Mouse (Mus musculus) neural tube, embryonic 15.5 days (tissue): ENCODE data around the gene Tmem265. TPM values are rescaled to one million over a fixed set of nuclear protein-coding genes. Genes with fewer than 3 reads are reported as not detected.

ENCODE experiments used
- ATAC-seq: fragments of 200-750 bp; cut with Nextera tagmentation; 2 replicates; pipeline ENCODE4 v1.8.0; 2017; ENCODE audit warnings: mild to moderate bottlenecking, moderate TSS enrichment, moderate library complexity; ENCODE audit not compliant: low FRiP score
- H3K27ac ChIP-seq: fragments of 300-500 bp; sonication (generic); replicated peaks from 2 replicates; pipeline ENCODE4 v1.5.1; 2015; ENCODE audit warnings: mild to moderate bottlenecking, inconsistent platforms
- H3K27me3 ChIP-seq: fragments of 300-500 bp; sonication (generic); replicated peaks from 2 replicates; pipeline ENCODE4 v1.6.1; 2015; ENCODE audit warnings: inconsistent platforms
- H3K36me3 ChIP-seq: fragments of 300-500 bp; sonication (generic); 2 replicates; pipeline ENCODE4 v1.6.1; 2015; ENCODE audit warnings: inconsistent platforms
- H3K4me1 ChIP-seq: fragments of 300-500 bp; sonication (generic); 2 replicates; pipeline ENCODE4 v1.6.1; 2015; ENCODE audit warnings: inconsistent platforms
- H3K4me2 ChIP-seq: fragments of 300-500 bp; sonication (generic); 2 replicates; pipeline ENCODE4 v1.6.1; 2015; ENCODE audit warnings: inconsistent platforms, mild to moderate bottlenecking, moderate library complexity
- H3K4me3 ChIP-seq: fragments of 300-500 bp; sonication (generic); replicated peaks from 2 replicates; pipeline ENCODE4 v1.5.1; 2015; ENCODE audit warnings: mild to moderate bottlenecking, inconsistent platforms
- H3K9ac ChIP-seq: fragments of 300-500 bp; sonication (generic); replicated peaks from 2 replicates; pipeline ENCODE4 v1.6.1; 2015; ENCODE audit warnings: mild to moderate bottlenecking, inconsistent platforms
- H3K9me3 ChIP-seq: fragments of 300-500 bp; sonication (generic); replicated peaks from 2 replicates; pipeline ENCODE4 v1.6.1; 2016; ENCODE audit warnings: inconsistent platforms
- WGBS: fragments of 180-500 bp; shearing (Covaris S2); methylation state at CpG from one replicate; pipeline ENCODE4 v1.1.7; 2015; ENCODE audit warnings: mixed read lengths; 5-methylcytosine and 5-hydroxymethylcytosine counted together
- polyA plus RNA-seq: library from polyadenylated mRNA; unstranded; fragments of >200 nt; fragmentation: Nextera tagmentation; extraction: Ambion mirVana; gene quantifications from 2 replicates; pipeline ENCODE4 v1.2.1, GENCODE M21; 2015

Gene Tmem265
- polyA plus RNA-seq, 1 experiment from 2014 or later, result 7.3 TPM

- Histone ChIP-seq H3K9me3 (no peaks in the 10 kb centered on the region), H3K27me3 (no peaks in the 10 kb centered on the region), H3K4me2 (peak overlapping the region; percentile 96), H3K4me1 (peaks cover 25% of the 10 kb centered on the region), H3K36me3 (peaks cover 55% of the 10 kb centered on the region), H3K27ac (no peak overlapping the region), H3K9ac (0 out of 2 replicates have a peak overlapping the region, but pooled peaks have one; percentile 77), H3K4me3 (peak overlapping the region; percentile 81)
- WGBS, result 94% methylated on average over 9 of the region's 9 CpGs
- ATAC-seq, result no peak
Observed at GRCm38 (mm10) chr7:127589637-127590036, 28.4 kb downstream of the Tmem265 start.

GRCm38 (mm10) chr7:127591108-127591507 lies 29.9 kb downstream of the Tmem265 start:
- no peak for ATAC-seq
- H3K9ac ChIP-seq, result no peak overlapping the region
- no peak overlapping the region for H3K27ac ChIP-seq
- H3K4me1 ChIP-seq, result peaks cover 25% of the 10 kb centered on the region
- H3K9me3 ChIP-seq, result no peaks in the 10 kb centered on the region
- no peak overlapping the region for H3K4me2 ChIP-seq
- no peaks in the 10 kb centered on the region for H3K27me3 ChIP-seq
- no peak overlapping the region for H3K4me3 ChIP-seq
- WGBS, result 93% methylated on average over 10 of the region's 10 CpGs
- peaks cover 63% of the 10 kb centered on the region for H3K36me3 ChIP-seq

GRCm38 (mm10) chr7:127592575-127592974 lies 31.4 kb downstream of the Tmem265 start:
- H3K36me3 ChIP-seq, result peaks cover 78% of the 10 kb centered on the region
- no peaks in the 10 kb centered on the region for H3K9me3 ChIP-seq
- 89% methylated on average over 14 of the region's 14 CpGs for WGBS
- no peak overlapping the region for H3K27ac ChIP-seq
- no peak overlapping the region for H3K4me3 ChIP-seq
- no peak for ATAC-seq
- H3K27me3 ChIP-seq, result no peaks in the 10 kb centered on the region
- no peak overlapping the region for H3K4me2 ChIP-seq
- peaks cover 18% of the 10 kb centered on the region for H3K4me1 ChIP-seq
- no peak overlapping the region for H3K9ac ChIP-seq

DNA sequence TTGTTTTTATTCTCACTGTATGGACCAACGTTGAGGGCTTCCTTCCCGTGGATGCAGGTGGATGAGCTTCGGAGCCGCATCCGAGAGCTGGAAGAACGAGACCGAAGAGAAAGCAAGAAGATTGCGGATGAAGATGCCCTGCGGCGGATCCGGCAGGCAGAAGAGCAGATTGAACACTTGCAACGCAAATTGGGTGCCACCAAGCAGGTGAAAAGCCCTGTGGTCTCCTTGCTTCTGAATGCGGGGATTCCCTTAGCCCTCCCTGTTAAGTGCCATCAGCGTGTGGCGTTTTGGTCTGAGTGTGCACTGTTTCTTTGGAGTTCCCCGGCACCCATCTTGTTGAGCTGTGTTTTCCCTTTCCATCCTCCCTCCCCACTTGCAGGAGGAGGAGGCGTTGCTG lies 35.6 kb downstream of the Tmem265 start:
- Histone ChIP-seq H3K9ac (no peak overlapping the region), H3K4me3 (no peak overlapping the region), H3K4me2 (no peak overlapping the region), H3K4me1 (no peaks in the 10 kb centered on the region), H3K27ac (no peak overlapping the region), H3K9me3 (no peaks in the 10 kb centered on the region), H3K36me3 (peaks cover 98% of the 10 kb centered on the region), H3K27me3 (no peaks in the 10 kb centered on the region)
- no peak for ATAC-seq
- 97% methylated on average over 17 of the region's 17 CpGs for WGBS

DNA sequence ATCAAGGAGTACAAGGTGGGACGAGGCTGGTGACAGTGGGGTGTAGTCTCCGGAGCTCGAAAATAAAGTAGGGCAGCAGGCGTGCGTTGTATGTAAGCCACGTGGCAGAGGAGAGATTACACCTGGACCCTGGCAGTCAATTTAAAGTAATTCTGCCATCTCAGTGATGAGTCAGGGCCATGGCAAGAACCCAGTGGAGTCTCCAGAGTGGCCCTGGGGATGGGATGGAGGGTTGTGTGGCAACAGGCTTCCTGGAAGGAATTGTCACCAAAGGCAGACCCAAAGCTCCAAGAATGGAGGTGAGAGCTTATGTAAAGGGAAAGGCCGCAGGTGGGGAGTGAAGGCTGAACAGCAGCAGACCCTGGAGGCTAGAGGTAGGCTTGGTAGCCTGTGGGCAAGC lies 39.4 kb downstream of the Tmem265 start:
- Histone ChIP-seq H3K27me3 (no peaks in the 10 kb centered on the region), H3K9ac (no peak overlapping the region), H3K36me3 (peaks cover 85% of the 10 kb centered on the region), H3K4me1 (no peaks in the 10 kb centered on the region), H3K4me2 (no peak overlapping the region), H3K4me3 (no peak overlapping the region), H3K27ac (no peak overlapping the region), H3K9me3 (no peaks in the 10 kb centered on the region)
- WGBS, result 96% methylated on average over 7 of the region's 7 CpGs
- ATAC-seq, result no peak

DNA sequence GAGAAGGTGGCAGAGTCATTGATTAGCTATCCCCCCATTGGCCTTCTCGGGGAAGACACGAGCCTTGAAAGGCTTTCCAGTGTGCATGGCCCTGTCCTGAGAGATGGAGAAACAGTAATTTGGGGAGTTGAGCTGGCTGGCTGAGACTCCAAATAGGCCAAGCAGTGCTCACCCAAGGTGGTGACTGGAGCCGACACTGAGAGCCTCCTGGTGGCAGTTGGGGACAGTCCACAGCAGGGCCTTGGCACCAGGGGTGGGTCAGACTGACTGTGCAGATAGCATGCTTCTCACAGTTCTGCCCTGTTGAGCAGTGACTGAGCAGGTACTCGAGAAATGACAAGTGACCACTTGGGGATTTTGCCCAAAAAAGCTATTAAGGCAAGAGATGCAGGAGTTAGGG lies 40.5 kb downstream of the Tmem265 start:
- Histone ChIP-seq H3K4me1 (no peaks in the 10 kb centered on the region), H3K9me3 (no peaks in the 10 kb centered on the region), H3K4me2 (no peak overlapping the region), H3K27ac (no peak overlapping the region), H3K36me3 (peaks cover 82% of the 10 kb centered on the region), H3K9ac (no peak overlapping the region), H3K27me3 (no peaks in the 10 kb centered on the region), H3K4me3 (no peak overlapping the region)
- ATAC-seq, result no peak
- WGBS, result 83% methylated on average over 4 of the region's 4 CpGs

- H3K27ac ChIP-seq, result no peak overlapping the region
- no peaks in the 10 kb centered on the region for H3K4me1 ChIP-seq
- no peak for ATAC-seq
- H3K27me3 ChIP-seq, result no peaks in the 10 kb centered on the region
- H3K9me3 ChIP-seq, result no peaks in the 10 kb centered on the region
- H3K4me3 ChIP-seq, result no peak overlapping the region
- peaks cover 82% of the 10 kb centered on the region for H3K36me3 ChIP-seq
- 89% methylated on average over 2 of the region's 2 CpGs for WGBS
- H3K4me2 ChIP-seq, result no peak overlapping the region
- H3K9ac ChIP-seq, result no peak overlapping the region
Observed at GRCm38 (mm10) chr7:127602903-127603302, 41.7 kb downstream of the Tmem265 start.

- no peak for ATAC-seq
- no peak overlapping the region for H3K27ac ChIP-seq
- H3K27me3 ChIP-seq, result no peaks in the 10 kb centered on the region
- WGBS, result 93% methylated on average over 10 of the region's 10 CpGs
- no peak overlapping the region for H3K4me2 ChIP-seq
- no peak overlapping the region for H3K4me3 ChIP-seq
- H3K9ac ChIP-seq, result no peak overlapping the region
- H3K9me3 ChIP-seq, result no peaks in the 10 kb centered on the region
- H3K36me3 ChIP-seq, result peaks cover 82% of the 10 kb centered on the region
- no peaks in the 10 kb centered on the region for H3K4me1 ChIP-seq
Observed at GRCm38 (mm10) chr7:127604256-127604655, 43.1 kb downstream of the Tmem265 start.

GRCm38 (mm10) chr7:127607150-127607549 lies 46.0 kb downstream of the Tmem265 start:
- no peak for ATAC-seq
- Histone ChIP-seq H3K4me2 (no peak overlapping the region), H3K27ac (no peak overlapping the region), H3K9me3 (no peaks in the 10 kb centered on the region), H3K4me1 (no peaks in the 10 kb centered on the region), H3K27me3 (no peaks in the 10 kb centered on the region), H3K4me3 (no peak overlapping the region), H3K36me3 (peaks cover 83% of the 10 kb centered on the region), H3K9ac (no peak overlapping the region)
- WGBS, result 85% methylated on average over 6 of the region's 6 CpGs

DNA sequence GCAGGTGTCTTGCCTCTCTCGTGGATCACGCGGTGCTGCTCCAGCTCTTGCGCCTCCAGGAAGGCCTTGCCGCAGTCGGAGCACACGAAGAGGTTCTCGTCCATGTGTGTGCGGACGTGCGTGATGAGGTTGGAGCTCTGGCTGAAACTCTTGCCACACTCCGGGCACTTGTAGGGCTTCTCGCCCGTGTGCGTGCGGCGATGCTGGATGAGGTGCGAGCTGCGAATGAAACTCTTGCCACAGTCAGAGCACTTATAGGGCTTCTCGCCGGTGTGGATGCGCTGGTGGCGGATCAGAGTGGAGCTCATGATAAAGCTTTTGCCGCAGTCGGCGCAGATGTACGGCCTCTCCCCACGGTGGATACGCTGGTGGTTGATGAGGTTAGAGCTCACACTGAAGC lies 49.8 kb downstream of the Tmem265 start:
- H3K27me3 ChIP-seq, result no peaks in the 10 kb centered on the region
- H3K9ac ChIP-seq, result no peak overlapping the region
- no peak for ATAC-seq
- WGBS, result 95% methylated on average over 29 of the region's 29 CpGs
- H3K36me3 ChIP-seq, result peaks cover 66% of the 10 kb centered on the region
- peaks cover 21% of the 10 kb centered on the region for H3K4me1 ChIP-seq
- H3K9me3 ChIP-seq, result no peaks in the 10 kb centered on the region
- no peak overlapping the region for H3K4me3 ChIP-seq
- no peak overlapping the region for H3K27ac ChIP-seq
- H3K4me2 ChIP-seq, result no peak overlapping the region

DNA sequence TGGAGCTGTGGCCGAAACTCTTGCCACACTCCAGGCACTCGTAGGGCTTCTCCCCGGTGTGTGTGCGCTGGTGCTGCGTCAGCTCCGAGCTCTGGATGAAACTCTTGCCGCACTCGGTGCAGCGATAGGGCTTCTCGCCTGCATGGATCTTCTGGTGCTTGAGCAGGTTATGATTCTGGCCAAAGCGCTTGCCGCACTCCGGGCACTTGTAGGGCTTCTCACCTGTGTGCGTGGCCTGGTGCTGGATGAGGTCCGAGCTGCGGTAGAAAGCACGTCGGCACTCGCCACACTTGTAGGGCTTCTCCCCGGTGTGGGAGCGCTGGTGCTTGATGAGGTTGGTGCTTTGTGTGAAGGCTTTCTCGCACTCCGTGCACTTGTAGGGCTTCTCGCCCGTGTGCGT lies 50.4 kb downstream of the Tmem265 start:
- ATAC-seq, result no peak
- Histone ChIP-seq H3K4me1 (peaks cover 27% of the 10 kb centered on the region), H3K27ac (no peak overlapping the region), H3K4me2 (no peak overlapping the region), H3K9me3 (no peaks in the 10 kb centered on the region), H3K9ac (no peak overlapping the region), H3K36me3 (peaks cover 61% of the 10 kb centered on the region), H3K4me3 (no peak overlapping the region), H3K27me3 (no peaks in the 10 kb centered on the region)
- 97% methylated on average over 26 of the region's 26 CpGs for WGBS

GRCm38 (mm10) chr7:127613501-127613900 lies 52.3 kb downstream of the Tmem265 start:
- ATAC-seq, result no peak
- Histone ChIP-seq H3K4me2 (peak overlapping the region; percentile 86), H3K27me3 (no peaks in the 10 kb centered on the region), H3K27ac (no peak overlapping the region), H3K4me3 (peak overlapping the region; percentile 96), H3K36me3 (peaks cover 42% of the 10 kb centered on the region), H3K9ac (peak overlapping the region; percentile 92; the same call in 1 of the 2 replicates), H3K4me1 (peaks cover 38% of the 10 kb centered on the region), H3K9me3 (no peaks in the 10 kb centered on the region)
- 89% methylated on average over 8 of the region's 8 CpGs for WGBS

DNA sequence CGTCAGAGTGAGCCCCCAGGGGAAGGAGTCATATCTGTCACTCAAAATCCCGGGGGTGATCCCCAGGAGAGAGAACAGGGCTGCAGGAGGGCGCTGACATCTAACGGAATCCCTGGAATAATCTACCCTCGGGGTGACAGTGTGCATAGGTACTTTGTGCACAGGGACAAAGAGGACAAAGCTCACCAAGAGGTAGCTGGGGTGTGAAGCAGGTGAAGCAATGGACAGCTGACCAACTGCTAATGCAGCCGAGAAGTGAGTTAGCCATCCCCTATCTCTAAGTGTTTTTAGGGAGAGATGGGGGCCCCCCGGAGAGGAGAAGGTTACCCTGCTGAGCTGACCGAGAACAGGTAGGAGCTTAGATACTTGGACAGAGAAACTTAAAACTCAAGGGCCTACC lies 52.9 kb downstream of the Tmem265 start:
- H3K27me3 ChIP-seq, result no peaks in the 10 kb centered on the region
- H3K36me3 ChIP-seq, result peaks cover 36% of the 10 kb centered on the region
- H3K4me3 ChIP-seq, result peak overlapping the region; percentile 96
- H3K9ac ChIP-seq, result peak overlapping the region; percentile 92
- WGBS, result 26% methylated on average over 8 of the region's 8 CpGs
- H3K4me1 ChIP-seq, result peaks cover 38% of the 10 kb centered on the region
- H3K9me3 ChIP-seq, result no peaks in the 10 kb centered on the region
- ATAC-seq, result no peak
- H3K4me2 ChIP-seq, result peak overlapping the region; percentile 86
- peak overlapping the region; percentile 89; the same call in 1 of the 2 replicates for H3K27ac ChIP-seq
